Mouse (Mus musculus): Measurements from ENCODE around the gene Msx1.

- TF ChIP-seq CTCF (IDR thresholded peaks at IDR 0.05; ENCODE audit: low read depth) (no peak), EP300 (optimal IDR thresholded peaks at IDR 0.05) (no peak)
These were observed 5.7 kb downstream of the Msx1 start for GRCm38 (mm10) chr5:37818533-37819215.
